Mouse (Mus musculus) olfactory bulb, adult 2 months (tissue): ENCODE data around the gene Exoc2. TPM values are rescaled to one million over a fixed set of nuclear protein-coding genes. Genes with fewer than 3 reads are reported as not detected.
A peak's percentile ranks its signal among the peaks of the same experiment; 100 is the strongest.

Experiments
- H3K27ac ChIP-seq: fragments of 200-500 bp; 2 replicates; pipeline ENCODE4 v1.5.1; 2012; ENCODE audit warnings: low read depth, low read length; ENCODE audit not compliant: insufficient read depth
- H3K4me1 ChIP-seq: fragments of 200-500 bp; 2 replicates; pipeline ENCODE4 v1.6.1; 2012; ENCODE audit warnings: low read length; ENCODE audit not compliant: control insufficient read depth, insufficient read depth
- H3K4me3 ChIP-seq: fragments of 200-500 bp; 2 replicates; pipeline ENCODE4 v1.5.1; 2012; ENCODE audit warnings: mild to moderate bottlenecking, low read depth, low read length, moderate library complexity; ENCODE audit not compliant: insufficient read depth
- CTCF ChIP-seq: fragments of 200-500 bp; IDR thresholded peaks from 2 replicates; pipeline ENCODE4 v1.5.1; 2012; ENCODE audit warnings: low read depth, mild to moderate bottlenecking, low read length, moderate library complexity; ENCODE audit not compliant: insufficient read depth
- POLR2A ChIP-seq: fragments of 200-500 bp; IDR thresholded peaks from 2 replicates; pipeline ENCODE4 v1.6.1; 2012; ENCODE audit warnings: mild to moderate bottlenecking, low read depth, low read length, moderate library complexity; ENCODE audit not compliant: insufficient read depth
- WGBS: fragments of 180-500 bp; shearing (Covaris S2); methylation state at CpG from one replicate; pipeline ENCODE4 v1.1.7; 2018; 5-methylcytosine and 5-hydroxymethylcytosine counted together
- polyA plus RNA-seq: library from polyadenylated mRNA; stranded (reverse); fragments of >200 nt; gene quantifications from 2 replicates; pipeline ENCODE4 v1.2.4, GENCODE M21; 2012; ENCODE audit warnings: low replicate concordance; ENCODE audit not compliant: missing spikeins, insufficient read depth, insufficient read length

Gene Exoc2
- polyA plus RNA-seq, 1 experiment, result not detected

GRCm38 (mm10) chr13:30978224-30978623 lies 4.3 kb upstream of the Exoc2 start:
- no peak overlapping the region for H3K27ac ChIP-seq
- 36% methylated on average over 4 of the region's 4 CpGs for WGBS
- no peaks in the 10 kb centered on the region for H3K4me1 ChIP-seq
- H3K4me3 ChIP-seq, result no peak overlapping the region
- TF ChIP-seq CTCF (no peak), POLR2A (no peak)

GRCm38 (mm10) chr13:30976536-30977084 lies 2.7 kb upstream of the Exoc2 start:
- Histone ChIP-seq H3K27ac (no peak overlapping the region), H3K4me1 (0 out of 2 replicates have a peak, but pooled peaks cover 2% of the 10 kb centered on the region), H3K4me3 (no peak overlapping the region)
- 63% methylated on average over 8 of the region's 8 CpGs for WGBS
- TF ChIP-seq POLR2A (no peak), CTCF (no peak)

GRCm38 (mm10) chr13:30974247-30974630 lies 346 bp upstream of the Exoc2 start:
- Histone ChIP-seq H3K27ac (0 out of 2 replicates have a peak overlapping the region, but pooled peaks have one; percentile 13), H3K4me1 (0 out of 2 replicates have a peak, but pooled peaks cover 2% of the 10 kb centered on the region), H3K4me3 (peak overlapping the region; percentile 62)
- TF ChIP-seq CTCF (no peak), POLR2A (no peak)
- WGBS, result 18% methylated on average over 5 of the region's 5 CpGs

- Histone ChIP-seq H3K27ac (no peak overlapping the region), H3K4me3 (no peak overlapping the region), H3K4me1 (peaks cover 3% of the 10 kb centered on the region; the same call in 1 of the 2 replicates)
- TF ChIP-seq CTCF (no peak), POLR2A (no peak)
- 92% methylated on average over 2 of the region's 2 CpGs for WGBS
Observed at GRCm38 (mm10) chr13:30972102-30972501, 1.8 kb downstream of the Exoc2 start.

GRCm38 (mm10) chr13:30971047-30971446 lies 2.8 kb downstream of the Exoc2 start:
- WGBS, result 93% methylated on average over 3 of the region's 3 CpGs

GRCm38 (mm10) chr13:30968311-30968710 lies 5.6 kb downstream of the Exoc2 start:
- no peak overlapping the region for H3K4me3 ChIP-seq
- TF ChIP-seq CTCF, result no peak
- TF ChIP-seq POLR2A, result no peak
- no peak overlapping the region for H3K27ac ChIP-seq
- WGBS, result 70% methylated on average over 4 of the region's 4 CpGs
- H3K4me1 ChIP-seq, result peaks cover 10% of the 10 kb centered on the region

More at GRCm38 (mm10) chr13:30971047-30971446, 2.8 kb downstream of the Exoc2 start:
- no peak for TF ChIP-seq POLR2A
- no peak for TF ChIP-seq CTCF
- Histone ChIP-seq H3K4me1 (peaks cover 10% of the 10 kb centered on the region), H3K4me3 (no peak overlapping the region), H3K27ac (no peak overlapping the region)

- TF ChIP-seq POLR2A (no peak), CTCF (no peak)
- WGBS, result 21% methylated on average over 10 of the region's 10 CpGs
- Histone ChIP-seq H3K4me1 (peaks cover 8% of the 10 kb centered on the region), H3K27ac (no peak overlapping the region), H3K4me3 (peak overlapping the region; percentile 16)
Observed at GRCm38 (mm10) chr13:30966507-30966911, 7.4 kb downstream of the Exoc2 start.

- WGBS, result 66% methylated on average over 2 of the region's 2 CpGs
- H3K4me1 ChIP-seq, result peaks cover 6% of the 10 kb centered on the region
- no peak for TF ChIP-seq POLR2A
- no peak for TF ChIP-seq CTCF
- no peak overlapping the region for H3K4me3 ChIP-seq
- H3K27ac ChIP-seq, result no peak overlapping the region
Observed at GRCm38 (mm10) chr13:30961932-30962331, 12.0 kb downstream of the Exoc2 start.

- Histone ChIP-seq H3K27ac (no peak overlapping the region), H3K4me1 (no peaks in the 10 kb centered on the region), H3K4me3 (no peak overlapping the region)
- TF ChIP-seq POLR2A (no peak), CTCF (no peak)
- WGBS, result 93% methylated on average over 2 of the region's 2 CpGs
Observed at GRCm38 (mm10) chr13:30960714-30961113, 13.2 kb downstream of the Exoc2 start.
